Mouse (Mus musculus) c-Kit-positive CD71-positive TER-119-positive erythroid progenitor cells, embryonic 14.5 days (primary cell): ENCODE results near the gene Vpreb2.
"Not testable (repeated sequence)": the region's sequence is repeated elsewhere in the genome, so short reads cannot be mapped to it uniquely, and the experiment has no call there.

ENCODE experiments used
- DNase-seq: peaks from one replicate; pipeline ENCODE4 v3.0.0-alpha.2; 2013; ENCODE audit warnings: low spot score

The Vpreb2 gene

GRCm38 (mm10) chr16:17987703-17988102 lies 7.5 kb downstream of the Vpreb2 start:
- no peak for DNase-seq

- DNase-seq, result not testable (repeated sequence)
Measured at GRCm38 (mm10) chr16:17992321-17992720, 12.1 kb downstream of the Vpreb2 start.

DNA sequence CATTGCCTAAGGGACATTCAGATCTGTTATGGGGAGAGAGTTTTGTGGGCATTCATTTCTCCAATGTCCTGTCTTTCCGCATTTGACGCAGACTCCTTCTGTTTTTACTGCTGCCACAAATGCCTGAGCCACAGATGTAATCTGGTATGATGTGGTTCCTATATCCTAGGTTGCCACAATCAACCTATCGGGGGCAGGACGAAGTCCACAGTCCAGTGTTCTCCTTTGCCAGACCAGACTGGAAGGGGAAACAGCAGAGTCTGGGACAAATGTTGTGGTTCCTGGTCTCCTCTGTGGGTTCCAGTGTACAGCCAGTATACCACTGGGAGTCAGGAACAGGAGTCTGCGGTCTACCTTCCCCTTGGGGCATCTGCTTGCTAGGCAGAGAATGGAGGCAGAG lies 19.4 kb downstream of the Vpreb2 start:
- DNase-seq, result no peak

- DNase-seq, result no peak
Measured at GRCm38 (mm10) chr16:18004589-18004988, 24.4 kb downstream of the Vpreb2 start.

DNA sequence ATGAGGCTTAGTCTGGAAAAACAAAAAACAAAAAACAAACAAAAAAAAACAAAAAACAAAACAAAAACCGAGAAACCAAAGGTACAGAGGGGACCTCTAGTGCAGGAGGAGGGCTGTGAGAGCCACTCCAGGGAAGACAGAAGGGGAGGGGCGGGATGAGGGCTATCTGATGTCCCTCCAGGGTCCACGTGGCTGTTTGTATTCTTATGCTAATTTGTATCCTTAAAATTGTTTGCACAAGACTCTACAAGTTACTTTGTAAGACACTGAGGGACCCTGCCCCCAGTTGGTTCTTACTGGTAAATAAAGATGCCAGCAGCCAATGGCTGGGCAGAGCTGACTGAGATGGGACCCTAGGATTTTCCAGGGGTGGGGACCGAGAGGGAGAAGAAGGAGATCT lies 26.9 kb downstream of the Vpreb2 start:
- DNase-seq, result no peak

DNA sequence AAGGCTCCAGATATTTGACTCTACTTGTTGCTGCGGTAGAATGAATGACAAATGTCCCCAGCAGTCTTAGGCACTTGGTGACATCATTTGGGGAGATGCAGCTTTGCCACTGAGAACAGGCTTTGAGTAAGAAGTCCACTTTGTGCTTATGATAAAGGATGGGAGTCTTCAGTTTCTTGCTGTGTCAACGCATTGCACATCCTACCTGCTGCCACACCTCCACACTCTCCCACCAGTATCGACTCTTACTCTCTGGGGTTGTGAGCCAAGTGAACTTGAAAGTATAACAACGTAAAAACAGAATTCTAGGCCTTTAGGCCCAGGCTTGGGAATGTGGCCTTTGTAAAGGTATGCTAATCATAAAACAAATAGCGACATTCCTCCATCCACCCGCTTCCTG lies 30.9 kb downstream of the Vpreb2 start:
- DNase-seq, result no peak

GRCm38 (mm10) chr16:18016482-18016881 lies 36.3 kb downstream of the Vpreb2 start:
- DNase-seq, result not testable (repeated sequence)

- DNase-seq, result no peak
Measured at GRCm38 (mm10) chr16:18022780-18023557, 42.7 kb downstream of the Vpreb2 start.

GRCm38 (mm10) chr16:18027371-18027770 lies 47.1 kb downstream of the Vpreb2 start:
- no peak for DNase-seq
